Mouse (Mus musculus): ENCODE data around the gene Stpg3.

GRCm38 (mm10) chr2:25196172-25196954, 18.1 kb downstream of the Stpg3 start, which contains the start of gene Tor4a:
- TF ChIP-seq POLR2A (IDR thresholded peaks at IDR 0.05; ENCODE audit: borderline replicate concordance, extremely low read depth, insufficient read depth, insufficient read length, poor library complexity, severe bottlenecking) (no peak), CTCF (IDR thresholded peaks at IDR 0.05; ENCODE audit: borderline replicate concordance, extremely low read depth, insufficient read depth, insufficient read length) (no peak)
